Mouse (Mus musculus): ENCODE data around the gene Pif1. TPM values are rescaled to one million over a fixed set of nuclear protein-coding genes. Genes with fewer than 3 reads are reported as not detected.

Pif1 gene
- total and polyA plus RNA-seq, 3 experiments: 14.9 to 15.5 TPM; not detected in 1

DNA sequence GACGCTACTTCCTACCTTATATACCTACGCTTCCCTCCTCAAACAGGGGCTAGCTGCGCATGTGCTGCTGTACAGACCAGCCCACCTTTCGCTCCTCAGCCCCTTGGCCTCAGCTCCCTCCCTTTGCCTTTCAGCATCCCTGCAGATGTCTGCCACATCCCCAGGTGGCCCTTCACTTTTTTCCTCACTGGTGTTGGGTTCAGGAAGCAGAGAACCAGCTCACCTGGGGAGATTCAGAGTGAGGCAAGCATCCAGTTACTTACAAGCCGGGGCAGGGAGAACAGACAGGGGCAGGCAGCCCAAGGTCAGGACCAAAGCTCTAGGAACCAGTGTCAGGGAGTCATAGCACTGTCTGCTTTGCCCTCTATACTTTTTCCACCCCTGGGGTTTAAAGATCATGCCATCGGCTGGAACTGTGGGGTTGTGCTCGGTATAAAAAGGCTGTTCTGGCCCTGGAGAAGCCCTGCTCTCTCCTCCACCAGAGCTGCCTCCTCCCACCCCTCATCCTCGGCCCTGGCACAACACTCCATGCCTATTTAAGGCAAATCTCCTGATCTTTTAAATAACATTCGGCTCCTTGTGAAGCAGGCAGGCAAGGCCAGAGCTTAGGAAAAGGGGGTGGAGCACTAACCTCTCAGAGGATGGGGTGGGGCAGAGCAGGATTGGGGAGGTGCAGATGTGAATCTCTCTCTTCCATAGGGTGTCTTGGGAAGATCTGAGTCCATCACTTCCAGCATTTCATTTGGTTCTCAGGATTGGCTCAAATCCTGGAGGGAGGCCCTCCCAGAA lies 19.6 kb downstream of the Pif1 start:
- no peaks in the 10 kb centered on the region for H3K79me2 ChIP-seq (ENCODE audit: control insufficient read depth, insufficient read depth, low read length, poor library complexity)
- no peak overlapping the region for H3K9ac ChIP-seq (ENCODE audit: control insufficient read depth, low read depth, low read length, poor library complexity, severe bottlenecking)
- no peak overlapping the region for H3K4me3 ChIP-seq (ENCODE audit: control insufficient read depth in 1 of 2, insufficient read depth in 1 of 2, low read depth in 2 of 2, low read length in 2 of 2)
- H3K9me3 ChIP-seq (replicated peaks; ENCODE audit: insufficient read depth, low read length): no peaks in the 10 kb centered on the region
- no peak for DNase-seq (ENCODE audit: low read depth, low spot score)
- H3K36me3 ChIP-seq (ENCODE audit: control insufficient read depth in 1 of 2, insufficient read depth in 2 of 2, low read length in 2 of 2): no peaks in the 10 kb centered on the region
- H3K27me3 ChIP-seq (ENCODE audit: control insufficient read depth in 1 of 2, insufficient read depth in 2 of 2, low read length in 2 of 2): no peaks in the 10 kb centered on the region
- TF ChIP-seq MYB (IDR thresholded peaks at IDR 0.05; ENCODE audit: low read depth, low read length) (no peak), GATA1 (IDR thresholded peaks at IDR 0.05; ENCODE audit: low read depth, low read length) (no peak), ZC3H11A (IDR thresholded peaks at IDR 0.05; ENCODE audit: low read depth, low read length) (no peak)
- H3K27ac ChIP-seq (ENCODE audit: control insufficient read depth, low read depth, low read length): no peak overlapping the region
- no peaks in the 10 kb centered on the region for H3K4me1 ChIP-seq (ENCODE audit: control insufficient read depth in 1 of 2, insufficient read depth in 2 of 2, low read length in 2 of 2)

DNA sequence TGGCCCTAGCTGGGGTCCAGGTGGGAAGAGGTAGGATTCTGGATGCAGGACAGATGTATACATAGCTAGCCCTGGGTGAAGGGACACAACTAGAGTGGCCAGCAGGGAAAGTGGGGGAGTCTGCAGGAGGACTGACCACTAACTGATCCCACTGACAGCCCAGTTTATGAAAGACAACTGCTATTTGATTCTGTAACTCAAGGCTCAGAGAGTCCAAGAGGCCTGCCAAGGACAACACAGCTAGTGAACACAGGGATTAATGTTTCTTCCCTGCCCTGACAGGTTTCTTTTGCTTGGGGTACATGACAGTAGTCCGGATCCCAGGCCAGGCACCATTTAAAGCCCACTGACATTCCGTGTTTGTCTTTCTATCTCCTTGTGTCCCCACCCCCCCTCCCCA lies 20.2 kb downstream of the Pif1 start:
- no peak overlapping the region for H3K4me3 ChIP-seq (ENCODE audit: control insufficient read depth in 1 of 2, insufficient read depth in 1 of 2, low read depth in 2 of 2, low read length in 2 of 2)
- TF ChIP-seq BHLHE40 (IDR thresholded peaks at IDR 0.05; ENCODE audit: borderline replicate concordance, low read depth, low read length): no peak
- H3K9ac ChIP-seq (ENCODE audit: control insufficient read depth, low read depth, low read length, poor library complexity, severe bottlenecking): no peak overlapping the region
- H3K27ac ChIP-seq (ENCODE audit: control insufficient read depth, low read depth, low read length): no peak overlapping the region
- no peaks in the 10 kb centered on the region for H3K4me1 ChIP-seq (ENCODE audit: control insufficient read depth in 1 of 2, insufficient read depth in 2 of 2, low read length in 2 of 2)
- no peak for DNase-seq (ENCODE audit: low read depth, low spot score)
- no peaks in the 10 kb centered on the region for H3K36me3 ChIP-seq (ENCODE audit: control insufficient read depth in 1 of 2, insufficient read depth in 2 of 2, low read length in 2 of 2)
- H3K9me3 ChIP-seq (replicated peaks; ENCODE audit: insufficient read depth, low read length): no peaks in the 10 kb centered on the region
- H3K27me3 ChIP-seq (ENCODE audit: control insufficient read depth in 1 of 2, insufficient read depth in 2 of 2, low read length in 2 of 2): no peaks in the 10 kb centered on the region
- H3K79me2 ChIP-seq (ENCODE audit: control insufficient read depth, insufficient read depth, low read length, poor library complexity): no peaks in the 10 kb centered on the region

DNA sequence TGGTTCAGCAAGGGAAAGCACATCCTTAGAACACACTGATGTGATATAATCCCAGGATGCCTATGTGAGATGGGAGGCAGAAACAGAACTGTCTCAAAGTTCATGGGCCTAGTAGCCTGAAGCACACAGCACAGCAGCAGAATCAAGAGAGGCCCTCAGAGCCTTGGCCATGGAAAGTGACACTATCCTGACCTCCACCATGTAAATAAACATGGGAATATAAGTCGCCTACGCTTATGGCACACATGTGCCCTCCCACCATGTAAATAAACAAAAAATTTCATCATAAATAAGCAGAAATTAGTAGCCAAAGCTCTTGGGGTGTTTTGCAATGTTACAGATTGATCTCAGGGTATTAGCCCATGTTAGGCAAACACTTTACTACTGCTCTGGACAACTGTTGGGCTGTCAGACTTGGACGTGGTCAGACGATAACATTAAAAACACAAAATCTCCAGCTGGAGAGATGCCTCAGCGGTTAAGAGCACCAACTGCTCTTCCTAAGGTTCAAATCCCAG lies 25.1 kb downstream of the Pif1 start:
- no peaks in the 10 kb centered on the region for H3K4me1 ChIP-seq (ENCODE audit: control insufficient read depth in 1 of 2, insufficient read depth in 2 of 2, low read length in 2 of 2)

More for the DNA sequence above, 25.1 kb downstream of the Pif1 start:
- Histone ChIP-seq H3K79me2 (ENCODE audit: control insufficient read depth, insufficient read depth, low read length, poor library complexity) (no peaks in the 10 kb centered on the region), H3K27ac (ENCODE audit: control insufficient read depth, low read depth, low read length) (no peak overlapping the region), H3K9ac (ENCODE audit: control insufficient read depth, low read depth, low read length, poor library complexity, severe bottlenecking) (no peak overlapping the region), H3K36me3 (ENCODE audit: control insufficient read depth in 1 of 2, insufficient read depth in 2 of 2, low read length in 2 of 2) (no peaks in the 10 kb centered on the region), H3K9me3 (replicated peaks; ENCODE audit: insufficient read depth, low read length) (no peaks in the 10 kb centered on the region), H3K27me3 (ENCODE audit: control insufficient read depth in 1 of 2, insufficient read depth in 2 of 2, low read length in 2 of 2) (no peaks in the 10 kb centered on the region; a peak in 1 of 4 replicates), H3K4me3 (ENCODE audit: control insufficient read depth in 1 of 2, insufficient read depth in 1 of 2, low read depth in 2 of 2, low read length in 2 of 2) (no peak overlapping the region)
- DNase-seq (ENCODE audit: low read depth, low spot score): no peak
- no peak for TF ChIP-seq GATA1 (IDR thresholded peaks at IDR 0.05; ENCODE audit: low read depth, low read length)
- TF ChIP-seq KAT2A (conservative IDR thresholded peaks at IDR 0.05; ENCODE audit: low read depth, low read length): no peak
- TF ChIP-seq EP300 (IDR thresholded peaks at IDR 0.05; ENCODE audit: low read depth in 1 of 2, low read length in 2 of 2): no peak
- no peak for TF ChIP-seq TAL1 (IDR thresholded peaks at IDR 0.05; ENCODE audit: low read length)
- TF ChIP-seq ZKSCAN1 (IDR thresholded peaks at IDR 0.05; ENCODE audit: low read depth, low read length): no peak
- no peak for TF ChIP-seq CHD2 (IDR thresholded peaks at IDR 0.05; ENCODE audit: low read length)
- TF ChIP-seq ZMIZ1 (IDR thresholded peaks at IDR 0.05; ENCODE audit: low read depth, low read length): no peak
- TF ChIP-seq TBP (IDR thresholded peaks at IDR 0.05; ENCODE audit: low read depth, low read length): no peak
- TF ChIP-seq CTCF (IDR thresholded peaks at IDR 0.05 in 2 of 3, conservative IDR thresholded peaks at IDR 0.05 in 1 of 3; ENCODE audit: control insufficient read depth in 1 of 3, insufficient read depth in 1 of 3, low read depth in 2 of 3, low read length in 3 of 3, poor library complexity in 1 of 3, severe bottlenecking in 1 of 3): no peak
- TF ChIP-seq MYB (IDR thresholded peaks at IDR 0.05; ENCODE audit: low read depth, low read length): no peak
- no peak for TF ChIP-seq ETS1 (IDR thresholded peaks at IDR 0.05; ENCODE audit: low read depth, low read length)
- TF ChIP-seq RAD21 (IDR thresholded peaks at IDR 0.05; ENCODE audit: low read depth, low read length): no peak
- no peak for TF ChIP-seq SMC3 (IDR thresholded peaks at IDR 0.05; ENCODE audit: low read depth, low read length)

Measured in MEL (cell line).